Mouse (Mus musculus) spleen, postnatal 14 days (tissue): ENCODE results near the gene Kifc3.
"Not testable (repeated sequence)": the region's sequence is repeated elsewhere in the genome, so short reads cannot be mapped to it uniquely, and the experiment has no call there.

Source experiments
- DNase-seq, 2 experiments: peaks; one replicate each; pipeline ENCODE4 v3.0.0; 2021 to 2022; ENCODE audit warnings: low spot score in 2 of 2

Kifc3 gene

GRCm38 (mm10) chr8:95202649-95203275 lies at the start of gene Kifc3:
Gene Kifc3, minus strand, starts transcription at chr8:95202812.
- DNase-seq, result no peak

- no peak for DNase-seq
These were observed 49.4 kb upstream of the Kifc3 start for GRCm38 (mm10) chr8:95252056-95252455.

- no peak for DNase-seq
These were observed 47.2 kb upstream of the Kifc3 start for GRCm38 (mm10) chr8:95249847-95250246.

GRCm38 (mm10) chr8:95247277-95247676 lies 44.7 kb upstream of the Kifc3 start:
- no peak for DNase-seq

GRCm38 (mm10) chr8:95245180-95245579 lies 42.6 kb upstream of the Kifc3 start:
- peak in 1 of 2 experiments; percentile 40 for DNase-seq

- DNase-seq, result no peak
These were observed 41.2 kb upstream of the Kifc3 start for GRCm38 (mm10) chr8:95243853-95244252.

- DNase-seq, result no peak
These were observed 40.4 kb upstream of the Kifc3 start for GRCm38 (mm10) chr8:95242826-95243571.

GRCm38 (mm10) chr8:95242099-95242825 lies 39.6 kb upstream of the Kifc3 start:
- DNase-seq, result no peak

GRCm38 (mm10) chr8:95235683-95236082 lies 33.1 kb upstream of the Kifc3 start:
- DNase-seq, result peak; percentile 49 to 70

GRCm38 (mm10) chr8:95230086-95230485 lies 27.5 kb upstream of the Kifc3 start:
- DNase-seq, result not testable (repeated sequence)

GRCm38 (mm10) chr8:95227151-95227468 lies 24.5 kb upstream of the Kifc3 start:
- DNase-seq, result no peak

- no peak for DNase-seq
These were observed 23.9 kb upstream of the Kifc3 start for GRCm38 (mm10) chr8:95226251-95227150.

GRCm38 (mm10) chr8:95223969-95224368 lies 21.4 kb upstream of the Kifc3 start:
- no peak for DNase-seq

- DNase-seq, result no peak
These were observed 18.4 kb upstream of the Kifc3 start for GRCm38 (mm10) chr8:95221045-95221444.

GRCm38 (mm10) chr8:95220571-95220998 lies 18.0 kb upstream of the Kifc3 start:
- no peak for DNase-seq

- DNase-seq, result no peak
These were observed 17.0 kb upstream of the Kifc3 start for GRCm38 (mm10) chr8:95219623-95220022.

- DNase-seq, result no peak
These were observed 13.2 kb upstream of the Kifc3 start for GRCm38 (mm10) chr8:95215709-95216360.

GRCm38 (mm10) chr8:95209924-95210323 lies 7.3 kb upstream of the Kifc3 start:
- DNase-seq, result no peak

- no peak for DNase-seq
These were observed 3.3 kb upstream of the Kifc3 start for GRCm38 (mm10) chr8:95205946-95206345.

GRCm38 (mm10) chr8:95204039-95204380 lies 1.4 kb upstream of the Kifc3 start:
- peak; percentile 33 to 51 for DNase-seq

- no peak for DNase-seq
These were observed 870 bp upstream of the Kifc3 start for GRCm38 (mm10) chr8:95203326-95204038.
